Mouse (Mus musculus) left cerebral cortex, adult 18-20 months (tissue): Measurements from ENCODE around the gene Dll1. TPM values are rescaled to one million over a fixed set of nuclear protein-coding genes. Genes with fewer than 3 reads are reported as not detected.

ENCODE experiments used
- DNase-seq, 2 experiments: peaks; one replicate each; pipeline ENCODE4 v3.0.0; 2021 to 2022; ENCODE audit warnings: low spot score in 2 of 2, mixed read lengths in 1 of 2
- total RNA-seq, 2 experiments: library from RNA; stranded (reverse); gene quantifications; 2 replicates each; pipeline ENCODE4 v1.2.3; 2021

Gene Dll1
- total RNA-seq, 2 experiments from 2014 or later: 5.3 to 7.0 TPM

DNA sequence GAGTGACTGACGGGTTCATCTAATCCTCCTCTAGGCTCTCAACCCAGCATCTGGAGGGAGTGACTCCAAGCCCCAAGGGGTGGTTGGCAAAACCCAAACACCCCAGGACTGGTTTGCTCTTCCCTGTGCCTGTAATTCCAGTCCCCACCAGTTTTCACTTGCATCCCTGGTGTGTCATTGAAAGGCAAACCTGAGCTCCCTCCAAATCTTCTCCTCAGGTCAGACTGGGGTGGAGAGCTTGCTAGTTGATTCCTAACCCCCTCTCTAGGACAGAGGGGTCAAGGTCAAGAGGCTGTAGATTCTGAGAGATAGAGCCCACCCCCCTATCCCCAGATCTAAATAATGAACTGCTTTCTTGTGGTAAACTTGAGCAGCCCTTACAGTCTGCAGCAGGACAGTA, 38.8 kb downstream of the Dll1 start:
- DNase-seq: no peak

DNA sequence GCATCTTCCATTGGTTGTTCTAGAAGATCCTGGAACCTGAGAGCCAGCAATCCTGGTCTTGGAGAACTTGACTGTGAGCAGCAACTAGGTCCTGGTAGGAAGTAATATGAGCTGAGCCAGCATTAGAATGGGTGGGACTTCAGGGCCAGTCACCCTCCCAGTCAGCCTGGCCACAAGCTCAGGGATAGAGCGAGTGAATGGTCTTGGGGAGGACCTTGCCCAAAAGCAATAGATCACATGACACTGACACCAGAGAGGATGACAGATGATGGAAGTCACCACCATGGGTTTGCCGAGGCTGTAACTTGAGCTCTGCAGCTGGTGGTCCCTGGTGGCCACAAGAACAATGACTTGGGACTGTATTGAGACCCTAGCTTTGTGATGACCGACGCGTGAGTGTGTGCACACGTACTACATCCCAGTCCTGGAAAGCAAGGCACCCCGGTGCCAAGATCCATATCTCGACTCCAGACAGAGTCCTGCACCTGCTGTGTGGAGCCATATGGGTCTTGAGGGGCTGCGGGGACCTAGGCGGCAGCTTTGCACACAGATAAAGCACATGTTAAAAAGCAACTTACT, 46.8 kb downstream of the Dll1 start:
- DNase-seq: no peak

DNA sequence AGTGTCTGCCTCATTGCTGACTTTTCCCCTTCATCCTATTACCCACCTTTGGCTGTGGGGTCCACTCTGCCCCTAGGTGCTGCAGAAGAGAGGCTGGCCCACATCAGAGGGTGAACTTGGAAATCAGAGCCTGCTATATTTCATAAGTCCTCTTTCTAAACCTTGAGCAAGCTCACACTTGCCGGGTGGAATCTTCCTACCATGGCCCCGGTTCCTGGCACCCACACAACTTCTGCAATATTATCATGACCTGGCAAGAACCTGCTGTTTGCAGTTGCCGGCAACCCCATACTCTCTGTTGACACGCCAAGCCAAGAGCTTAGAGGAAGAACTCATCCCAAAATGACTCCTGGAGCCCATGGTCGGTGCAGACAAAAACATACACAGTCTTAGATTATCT, 49.6 kb downstream of the Dll1 start:
- DNase-seq: no peak

DNA sequence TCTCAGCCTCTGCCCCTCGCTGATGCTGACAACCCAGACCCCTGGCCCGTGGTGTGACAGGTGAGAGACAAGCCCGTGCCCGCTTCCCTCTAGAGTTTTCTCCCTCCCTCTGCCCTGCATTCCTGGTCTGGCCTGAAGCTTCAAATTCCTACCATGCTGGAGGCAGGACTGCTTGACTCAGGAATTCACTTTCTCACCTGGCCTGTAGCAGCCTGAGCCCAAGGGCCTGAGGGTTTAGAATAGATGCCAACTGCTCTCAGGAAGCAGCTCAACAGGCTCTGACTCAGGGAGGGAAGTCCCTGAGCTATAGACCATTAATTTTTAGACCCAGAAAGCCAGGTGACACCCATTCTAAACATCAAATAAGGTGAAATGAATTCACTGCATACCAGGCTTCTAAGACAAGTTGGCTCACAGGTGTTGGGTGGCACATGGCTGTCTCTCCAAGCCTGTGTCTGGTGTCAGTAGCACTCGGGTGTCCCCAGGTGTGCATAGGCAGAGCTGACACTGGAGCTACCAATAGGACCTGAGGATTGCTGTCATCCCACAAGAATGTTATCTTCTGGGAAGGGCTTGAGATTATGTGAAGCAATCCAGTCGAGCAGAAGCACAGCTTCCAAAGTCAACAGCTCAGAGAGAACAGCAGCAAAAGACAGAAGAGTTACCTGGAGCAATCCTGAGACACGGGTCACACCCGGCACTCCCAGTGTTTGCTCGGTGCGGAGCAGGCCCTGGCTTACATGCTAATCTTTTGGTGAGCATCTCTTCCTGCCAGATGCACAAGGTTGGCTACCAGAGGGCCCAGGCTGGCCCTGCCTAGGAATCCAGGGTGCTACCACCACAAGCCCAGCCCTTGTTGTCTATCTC, 50.5 kb downstream of the Dll1 start:
- DNase-seq: no peak

DNA sequence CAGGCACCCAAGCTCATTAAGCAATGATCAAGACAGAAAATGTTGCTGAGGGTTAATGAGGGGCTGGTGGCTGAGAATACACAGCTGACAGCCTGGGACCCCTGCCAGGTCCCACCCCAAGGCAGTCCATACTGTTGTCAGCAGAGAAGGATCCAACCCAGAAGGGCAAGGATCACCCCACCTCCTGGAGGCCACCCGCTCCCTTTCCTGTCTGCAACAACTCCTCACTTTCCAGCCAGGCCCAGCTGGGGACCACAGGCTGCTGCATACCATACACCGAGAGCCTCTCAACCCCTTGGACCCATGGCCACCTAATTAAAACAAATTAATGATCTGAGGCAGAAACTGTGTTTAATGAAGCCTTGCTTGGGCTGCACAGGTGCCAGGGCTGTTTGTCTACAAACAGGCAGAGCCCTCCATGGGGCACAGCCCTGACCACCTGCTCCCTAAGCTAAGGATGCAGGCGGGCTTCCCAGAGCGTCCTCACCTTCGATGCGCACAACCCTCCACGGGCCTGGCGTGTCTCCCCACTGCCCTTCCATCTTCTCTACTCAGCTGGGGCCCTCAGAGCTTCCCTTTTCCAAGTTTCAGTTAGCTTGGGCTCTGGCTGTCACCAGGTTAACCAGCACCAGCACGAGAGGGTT, 53.4 kb downstream of the Dll1 start:
- no peak for DNase-seq

Other genes with a start within 250 kb of the Dll1 start
- gene Fam120b, start 19.3 kb upstream of the Dll1 start, total RNA-seq: 10 to 100 TPM; 44.0 to 46.6 TPM
- gene Psmb1, start 122.9 kb upstream of the Dll1 start, total RNA-seq: 100 to 1,000 TPM; 133 to 136 TPM
- gene Tbp, start 123.0 kb upstream of the Dll1 start, total RNA-seq: 10 to 100 TPM; 25.7 to 30.0 TPM
- gene Pdcd2, start 150.4 kb upstream of the Dll1 start, total RNA-seq: 10 to 100 TPM; 17.6 to 22.0 TPM
- gene Prdm9, start 187.5 kb upstream of the Dll1 start, total RNA-seq: 1 to 10 TPM; 3.1 to 3.3 TPM